Mouse (Mus musculus): ENCODE measurements around the gene Ovol2. TPM values are rescaled to one million over a fixed set of nuclear protein-coding genes. Genes with fewer than 3 reads are reported as not detected.
A peak's percentile ranks its signal among the peaks of the same experiment; 100 is the strongest.

Gene Ovol2
- polyA plus RNA-seq, 1 experiment = not detected

GRCm38 (mm10) chr2:144295145-144295735 is 36.7 kb downstream of the Ovol2 start:
- H3K9me3 ChIP-seq = no peaks in the 10 kb centered on the region
- no peak for TF ChIP-seq FLI1 (IDR thresholded peaks at IDR 0.05; ENCODE audit: low read length)
- no peak for TF ChIP-seq GATA1 (IDR thresholded peaks at IDR 0.05; ENCODE audit: borderline replicate concordance, low read length)
- peaks cover 67% of the 10 kb centered on the region for H3K4me1 ChIP-seq
- H3K27me3 ChIP-seq (replicated peaks) = no peaks in the 10 kb centered on the region
- no peaks in the 10 kb centered on the region for H3K36me3 ChIP-seq (replicated peaks; ENCODE audit: low read length)
- no peak overlapping the region for H3K4me3 ChIP-seq (replicated peaks)

- TF ChIP-seq GATA1 (IDR thresholded peaks at IDR 0.05; ENCODE audit: borderline replicate concordance, low read length) (no peak), FLI1 (IDR thresholded peaks at IDR 0.05; ENCODE audit: low read length) (no peak)
- Histone ChIP-seq H3K4me1 (peaks cover 60% of the 10 kb centered on the region), H3K27me3 (replicated peaks) (no peaks in the 10 kb centered on the region), H3K4me3 (replicated peaks) (peak overlapping the region; percentile 53), H3K9me3 (no peaks in the 10 kb centered on the region), H3K36me3 (replicated peaks; ENCODE audit: low read length) (no peaks in the 10 kb centered on the region)
Observed at GRCm38 (mm10) chr2:144291600-144292305, 40.2 kb downstream of the Ovol2 start.

GRCm38 (mm10) chr2:144290321-144290720 is 41.6 kb downstream of the Ovol2 start:
- Histone ChIP-seq H3K4me3 (replicated peaks) (no peak overlapping the region), H3K36me3 (replicated peaks; ENCODE audit: low read length) (no peaks in the 10 kb centered on the region), H3K9me3 (no peaks in the 10 kb centered on the region), H3K27me3 (replicated peaks) (no peaks in the 10 kb centered on the region), H3K4me1 (peaks cover 54% of the 10 kb centered on the region)
- no peak for TF ChIP-seq GATA1 (IDR thresholded peaks at IDR 0.05; ENCODE audit: borderline replicate concordance, low read length)
- no peak for TF ChIP-seq FLI1 (IDR thresholded peaks at IDR 0.05; ENCODE audit: low read length)

DNA sequence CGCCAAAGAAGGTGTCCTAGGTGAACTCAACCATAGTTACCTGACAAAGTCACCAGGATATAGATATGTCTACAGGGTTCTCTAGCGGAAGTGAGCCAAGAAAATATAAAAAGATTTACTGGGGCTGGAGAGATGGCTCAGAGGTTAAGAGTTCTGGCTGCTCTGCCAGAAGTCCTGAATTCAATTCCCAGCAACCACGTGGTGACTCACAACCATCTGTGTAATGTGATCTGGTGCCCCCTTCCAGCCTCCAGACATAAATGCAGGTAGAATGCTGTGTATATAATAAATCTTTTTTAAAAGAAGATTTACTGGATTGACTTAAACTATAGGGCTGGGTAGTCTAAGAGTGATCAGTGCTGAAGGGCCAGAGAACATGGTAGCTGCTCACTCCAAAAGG is 50.5 kb downstream of the Ovol2 start:
- peaks cover 33% of the 10 kb centered on the region for H3K4me1 ChIP-seq
- H3K36me3 ChIP-seq (replicated peaks; ENCODE audit: low read length) = peaks cover 37% of the 10 kb centered on the region
- H3K4me3 ChIP-seq (replicated peaks) = no peak overlapping the region

DNA sequence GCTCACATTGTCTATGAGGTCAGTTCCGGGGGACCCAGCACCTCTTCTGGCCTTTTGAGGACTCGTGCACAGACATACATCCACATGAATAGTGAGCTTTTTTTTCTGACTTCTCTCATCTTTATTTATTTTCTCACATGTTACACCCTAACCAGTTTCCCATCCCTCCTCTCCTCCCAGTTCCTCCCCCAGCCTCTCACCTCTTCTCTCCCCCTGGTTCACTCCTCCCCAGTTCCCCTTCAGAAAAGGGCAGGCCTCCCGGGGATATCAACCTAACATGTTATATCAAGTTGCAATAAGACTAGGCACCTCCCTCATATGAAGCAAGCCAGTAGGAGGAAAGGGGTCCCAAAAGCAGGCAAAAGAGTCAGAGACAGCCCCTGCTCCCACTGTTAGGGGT is 51.4 kb downstream of the Ovol2 start:
- peaks cover 41% of the 10 kb centered on the region for H3K36me3 ChIP-seq (replicated peaks; ENCODE audit: low read length)
- no peaks in the 10 kb centered on the region for H3K27me3 ChIP-seq (replicated peaks)
- no peaks in the 10 kb centered on the region for H3K9me3 ChIP-seq
- H3K4me1 ChIP-seq = peaks cover 39% of the 10 kb centered on the region
- no peak overlapping the region for H3K4me3 ChIP-seq (replicated peaks)
- TF ChIP-seq FLI1 (IDR thresholded peaks at IDR 0.05; ENCODE audit: low read length) = no peak
- no peak for TF ChIP-seq GATA1 (IDR thresholded peaks at IDR 0.05; ENCODE audit: borderline replicate concordance, low read length)

More for the DNA sequence above, 50.5 kb downstream of the Ovol2 start:
- H3K9me3 ChIP-seq = no peaks in the 10 kb centered on the region
- no peaks in the 10 kb centered on the region for H3K27me3 ChIP-seq (replicated peaks)
- TF ChIP-seq FLI1 (IDR thresholded peaks at IDR 0.05; ENCODE audit: low read length) (no peak), GATA1 (IDR thresholded peaks at IDR 0.05; ENCODE audit: borderline replicate concordance, low read length) (no peak)

GRCm38 (mm10) chr2:144279742-144280141 is 52.2 kb downstream of the Ovol2 start:
- H3K27me3 ChIP-seq (replicated peaks) = no peaks in the 10 kb centered on the region
- TF ChIP-seq FLI1 (IDR thresholded peaks at IDR 0.05; ENCODE audit: low read length) (no peak), GATA1 (IDR thresholded peaks at IDR 0.05; ENCODE audit: borderline replicate concordance, low read length) (no peak)
- H3K4me3 ChIP-seq (replicated peaks) = no peak overlapping the region
- H3K9me3 ChIP-seq = no peaks in the 10 kb centered on the region
- peaks cover 46% of the 10 kb centered on the region for H3K36me3 ChIP-seq (replicated peaks; ENCODE audit: low read length)
- peaks cover 46% of the 10 kb centered on the region for H3K4me1 ChIP-seq

GRCm38 (mm10) chr2:144276885-144277284 is 55.1 kb downstream of the Ovol2 start:
- Histone ChIP-seq H3K27me3 (replicated peaks) (no peaks in the 10 kb centered on the region), H3K9me3 (no peaks in the 10 kb centered on the region), H3K4me3 (replicated peaks) (peak overlapping the region; percentile 9), H3K36me3 (replicated peaks; ENCODE audit: low read length) (peaks cover 58% of the 10 kb centered on the region), H3K4me1 (peaks cover 75% of the 10 kb centered on the region)
- no peak for TF ChIP-seq GATA1 (IDR thresholded peaks at IDR 0.05; ENCODE audit: borderline replicate concordance, low read length)
- no peak for TF ChIP-seq FLI1 (IDR thresholded peaks at IDR 0.05; ENCODE audit: low read length)

- TF ChIP-seq FLI1 (IDR thresholded peaks at IDR 0.05; ENCODE audit: low read length) = no peak
- no peak for TF ChIP-seq GATA1 (IDR thresholded peaks at IDR 0.05; ENCODE audit: borderline replicate concordance, low read length)
- Histone ChIP-seq H3K4me1 (peaks cover 74% of the 10 kb centered on the region), H3K4me3 (replicated peaks) (peak overlapping the region; percentile 81), H3K9me3 (no peaks in the 10 kb centered on the region), H3K27me3 (replicated peaks) (no peaks in the 10 kb centered on the region), H3K36me3 (replicated peaks; ENCODE audit: low read length) (peaks cover 48% of the 10 kb centered on the region)
Observed at GRCm38 (mm10) chr2:144274741-144275140, 57.2 kb downstream of the Ovol2 start.

GRCm38 (mm10) chr2:144272088-144272487 is 59.9 kb downstream of the Ovol2 start:
- TF ChIP-seq FLI1 (IDR thresholded peaks at IDR 0.05; ENCODE audit: low read length) (no peak), GATA1 (IDR thresholded peaks at IDR 0.05; ENCODE audit: borderline replicate concordance, low read length) (no peak)
- peak overlapping the region; percentile 60 for H3K4me3 ChIP-seq (replicated peaks)
- peaks cover 73% of the 10 kb centered on the region for H3K4me1 ChIP-seq
- H3K27me3 ChIP-seq (replicated peaks) = no peaks in the 10 kb centered on the region
- peaks cover 26% of the 10 kb centered on the region for H3K36me3 ChIP-seq (replicated peaks; ENCODE audit: low read length)
- H3K9me3 ChIP-seq = no peaks in the 10 kb centered on the region

Measured in megakaryocyte, embryonic 14.5 days (primary cell).